In genomic region chr19:26778199-26778598, GRCm38 (mm10) we compare ENCODE assay signal across 16 mouse cellular contexts.
"Had no signal": no experiment of that assay in that cellular context is flagged by ENCODE, and none has a peak within 500 bp of the region (broad histone marks: within the 10 kb centered on the region; RNA-seq: fewer than 3 reads in every experiment).

No protein-coding gene starts in this region.

- ATAC-seq: midbrain, embryonic 13.5 days; midbrain, embryonic 15.5 days had no signal

- H3K9me3 ChIP-seq: megakaryocyte, embryonic 14.5 days; midbrain, embryonic 13.5 days; midbrain, embryonic 15.5 days; neural tube, embryonic 12.5 days had no signal

- H3K27me3 ChIP-seq: megakaryocyte, embryonic 14.5 days; midbrain, embryonic 13.5 days; midbrain, embryonic 15.5 days; neural tube, embryonic 12.5 days had no signal

- DNase-seq: lung, embryonic 14.5 days; lung, postnatal 14 days; lung, postnatal 36 days; right cerebral cortex, adult 18-20 months; right cerebral cortex, postnatal 25 days; right cerebral cortex, postnatal 4 days; spleen, adult 18-20 months; thymus, adult 18-20 months; thymus, postnatal 14 days; thymus, postnatal 36 days had no signal

- H3K9ac ChIP-seq: lung, embryonic 14.5 days; midbrain, embryonic 13.5 days; midbrain, embryonic 15.5 days; neural tube, embryonic 12.5 days had no signal

- H3K4me2 ChIP-seq: lung, embryonic 14.5 days; midbrain, embryonic 11.5 days; midbrain, embryonic 13.5 days; midbrain, embryonic 15.5 days; neural tube, embryonic 12.5 days had no signal

- H3K27ac ChIP-seq: macrophage; midbrain, embryonic 13.5 days; midbrain, embryonic 15.5 days; neural tube, embryonic 12.5 days had no signal

- H3K4me3 ChIP-seq: megakaryocyte, embryonic 14.5 days; midbrain, embryonic 13.5 days; midbrain, embryonic 15.5 days; neural tube, embryonic 12.5 days had no signal

- H3K4me1 ChIP-seq: midbrain, embryonic 13.5 days; midbrain, embryonic 15.5 days; neural tube, embryonic 12.5 days had no signal
